Mouse (Mus musculus): ENCODE measurements around the gene Dpyd.

Dpyd gene

GRCm38 (mm10) chr3:119063642-119064041 is 501.7 kb downstream of the Dpyd start:
- CTCF ChIA-PET = no interaction called here
- POLR2A ChIA-PET = no interaction called here

GRCm38 (mm10) chr3:119064746-119065145 is 502.8 kb downstream of the Dpyd start:
- POLR2A ChIA-PET = no interaction called here
- CTCF ChIA-PET = no interaction called here

- POLR2A ChIA-PET = no interaction called here
These were observed 505.3 kb downstream of the Dpyd start for GRCm38 (mm10) chr3:119067221-119067620.

GRCm38 (mm10) chr3:119086618-119087017 is 524.7 kb downstream of the Dpyd start:
- ChIA-PET CTCF (interaction anchor here in 1 of 4 experiments (0.6 kb wide), 1 partner anchor 655 kb away, joined by 3 read pairs; no protein-coding TSS in a partner anchor), POLR2A (no interaction called here)

More at GRCm38 (mm10) chr3:119067221-119067620, 505.3 kb downstream of the Dpyd start:
- CTCF ChIA-PET = no interaction called here

GRCm38 (mm10) chr3:119095223-119095886 is 533.4 kb downstream of the Dpyd start:
- ChIA-PET CTCF (interaction anchor here in 2 of 4 experiments (0.8 to 1.2 kb wide), 2 partner anchors 21 to 660 kb away, joined by 3 to 4 read pairs; no protein-coding TSS in a partner anchor), POLR2A (interaction anchor here in 3 of 4 experiments (0.6 to 1.3 kb wide), 5 partner anchors 15 to 1586 kb away, joined by 3 read pairs; no protein-coding TSS in a partner anchor)

- ChIA-PET CTCF (no interaction called here), POLR2A (no interaction called here)
These were observed 564.1 kb downstream of the Dpyd start for GRCm38 (mm10) chr3:119126003-119126402.

- ChIA-PET CTCF (no interaction called here), POLR2A (interaction anchor here in 1 of 4 experiments (0.6 kb wide), 1 partner anchor 1221 kb away, joined by 6 read pairs; no protein-coding TSS in a partner anchor)
These were observed 566.1 kb downstream of the Dpyd start for GRCm38 (mm10) chr3:119128076-119128475.

- POLR2A ChIA-PET = no interaction called here
- CTCF ChIA-PET = no interaction called here
These were observed 581.1 kb downstream of the Dpyd start for GRCm38 (mm10) chr3:119143034-119143433.

GRCm38 (mm10) chr3:119144788-119145187 is 582.9 kb downstream of the Dpyd start:
- ChIA-PET CTCF (no interaction called here), POLR2A (no interaction called here)

GRCm38 (mm10) chr3:119154604-119155444 is 592.9 kb downstream of the Dpyd start:
- CTCF ChIA-PET = no interaction called here
- POLR2A ChIA-PET = no interaction called here

GRCm38 (mm10) chr3:119158670-119159069 is 596.7 kb downstream of the Dpyd start:
- ChIA-PET CTCF (no interaction called here), POLR2A (interaction anchor here in 1 of 4 experiments (0.7 kb wide), 1 partner anchor 276 kb away, joined by 5 read pairs; no protein-coding TSS in a partner anchor)

- ChIA-PET POLR2A (no interaction called here), CTCF (no interaction called here)
These were observed 603.8 kb downstream of the Dpyd start for GRCm38 (mm10) chr3:119165691-119166090.

- POLR2A ChIA-PET = no interaction called here
- CTCF ChIA-PET = no interaction called here
These were observed 606.2 kb downstream of the Dpyd start for GRCm38 (mm10) chr3:119168166-119168565.

GRCm38 (mm10) chr3:119168661-119169060 is 606.7 kb downstream of the Dpyd start:
- ChIA-PET CTCF (no interaction called here), POLR2A (no interaction called here)

GRCm38 (mm10) chr3:119183261-119183660 is 621.3 kb downstream of the Dpyd start:
- ChIA-PET POLR2A (no interaction called here), CTCF (no interaction called here)

GRCm38 (mm10) chr3:119194071-119194470 is 632.1 kb downstream of the Dpyd start:
- ChIA-PET CTCF (no interaction called here), POLR2A (no interaction called here)

- POLR2A ChIA-PET = no interaction called here
- CTCF ChIA-PET = no interaction called here
These were observed 633.7 kb downstream of the Dpyd start for GRCm38 (mm10) chr3:119195613-119196012.

- ChIA-PET POLR2A (interaction anchor here in 2 of 4 experiments (0.6 kb wide), 2 partner anchors 131 to 792 kb away, joined by 5 read pairs; no protein-coding TSS in a partner anchor), CTCF (interaction anchor here in 2 of 4 experiments (0.6 to 0.7 kb wide), 2 partner anchors 29 to 195 kb away, joined by 6 to 11 read pairs; no protein-coding TSS in a partner anchor)
These were observed 659.0 kb downstream of the Dpyd start for GRCm38 (mm10) chr3:119220763-119221412.

- POLR2A ChIA-PET = no interaction called here
- CTCF ChIA-PET = interaction anchor here in 1 of 4 experiments (0.6 kb wide), 1 partner anchor 86 kb away, joined by 3 read pairs; no protein-coding TSS in a partner anchor
These were observed 681.3 kb downstream of the Dpyd start for GRCm38 (mm10) chr3:119243181-119243580.

- POLR2A ChIA-PET = no interaction called here
- CTCF ChIA-PET = interaction anchor here in 3 of 4 experiments (0.6 to 1.2 kb wide), 3 partner anchors 19 to 1020 kb away, joined by 3 to 4 read pairs (median 3); no protein-coding TSS in a partner anchor
These were observed 694.6 kb downstream of the Dpyd start for GRCm38 (mm10) chr3:119256516-119256915.

Measured in embryonic stem cell, embryonic (primary cell).